Mouse (Mus musculus) embryonic fibroblast, embryonic 13.5 days (primary cell): ENCODE data around the gene Tes. TPM values are rescaled to one million over a fixed set of nuclear protein-coding genes. Genes with fewer than 3 reads are reported as not detected.
"Not testable (repeated sequence)": the region's sequence is repeated elsewhere in the genome, so short reads cannot be mapped to it uniquely, and the experiment has no call there.

Source experiments
- H3K27ac ChIP-seq: 2 replicates; pipeline ENCODE4 v1.5.1; 2012; ENCODE audit warnings: low read length, control low read depth, inconsistent platforms; ENCODE audit not compliant: insufficient read depth
- H3K4me1 ChIP-seq: 2 replicates; pipeline ENCODE4 v1.6.1; 2011; ENCODE audit warnings: low read length; ENCODE audit not compliant: control insufficient read depth, insufficient read depth
- H3K4me3 ChIP-seq: 2 replicates; pipeline ENCODE4 v1.5.1; 2011; ENCODE audit warnings: mild to moderate bottlenecking, control low read depth, low read length; ENCODE audit not compliant: insufficient read depth
- CTCF ChIP-seq: IDR thresholded peaks from 2 replicates; pipeline ENCODE4 v1.5.1; 2011; ENCODE audit warnings: mild to moderate bottlenecking, control low read depth, low read length, moderate library complexity, borderline replicate concordance; ENCODE audit not compliant: insufficient read depth
- POLR2A ChIP-seq: IDR thresholded peaks from 2 replicates; pipeline ENCODE4 v1.6.1; 2011; ENCODE audit warnings: low read depth, mild to moderate bottlenecking, control low read depth, low read length, moderate library complexity
- polyA plus RNA-seq: library from polyadenylated mRNA; stranded (reverse); fragments of >200 nt; gene quantifications from 2 replicates; pipeline ENCODE4 v1.2.4, GENCODE M21; 2011; ENCODE audit warnings: low read depth; ENCODE audit not compliant: missing spikeins, insufficient read length

Gene Tes
- polyA plus RNA-seq, 1 experiment, result 94.4 TPM

GRCm38 (mm10) chr6:17054781-17055180, 10.2 kb upstream of the Tes start:
- peak overlapping the region; percentile 89 for H3K27ac ChIP-seq
- no peak overlapping the region for H3K4me3 ChIP-seq
- TF ChIP-seq CTCF, result no peak
- TF ChIP-seq POLR2A, result no peak
- peaks cover 11% of the 10 kb centered on the region for H3K4me1 ChIP-seq

- Histone ChIP-seq H3K4me1 (peaks cover 11% of the 10 kb centered on the region), H3K4me3 (no peak overlapping the region), H3K27ac (peak overlapping the region; percentile 78; the same call in 1 of the 2 replicates)
- no peak for TF ChIP-seq CTCF
- TF ChIP-seq POLR2A, result no peak
Measured at GRCm38 (mm10) chr6:17055659-17056058, 9.3 kb upstream of the Tes start.

GRCm38 (mm10) chr6:17059501-17059900, 5.4 kb upstream of the Tes start:
- no peak for TF ChIP-seq POLR2A
- TF ChIP-seq CTCF, result no peak
- H3K27ac ChIP-seq, result no peak overlapping the region
- H3K4me1 ChIP-seq, result peaks cover 4% of the 10 kb centered on the region
- no peak overlapping the region for H3K4me3 ChIP-seq

GRCm38 (mm10) chr6:17060154-17060553, 4.8 kb upstream of the Tes start:
- TF ChIP-seq POLR2A, result no peak
- no peak for TF ChIP-seq CTCF
- Histone ChIP-seq H3K4me3 (no peak overlapping the region), H3K4me1 (no peaks in the 10 kb centered on the region)

GRCm38 (mm10) chr6:17061826-17062225, 3.1 kb upstream of the Tes start:
- not testable (repeated sequence) for H3K4me1 ChIP-seq

More at GRCm38 (mm10) chr6:17060154-17060553, 4.8 kb upstream of the Tes start:
- H3K27ac ChIP-seq, result no peak overlapping the region

GRCm38 (mm10) chr6:17062366-17062765, 2.6 kb upstream of the Tes start:
- H3K27ac ChIP-seq, result no peak overlapping the region
- no peaks in the 10 kb centered on the region for H3K4me1 ChIP-seq
- TF ChIP-seq POLR2A (no peak), CTCF (no peak)
- H3K4me3 ChIP-seq, result no peak overlapping the region

More at GRCm38 (mm10) chr6:17061826-17062225, 3.1 kb upstream of the Tes start:
- not testable (repeated sequence) for H3K27ac ChIP-seq, H3K4me3 ChIP-seq

- TF ChIP-seq POLR2A, result no peak
- no peak for TF ChIP-seq CTCF
- Histone ChIP-seq H3K4me3 (peak overlapping the region; percentile 78), H3K27ac (peak overlapping the region; percentile 23; the same call in 1 of the 2 replicates), H3K4me1 (peaks cover 2% of the 10 kb centered on the region; the same call in 1 of the 2 replicates)
Measured at GRCm38 (mm10) chr6:17065791-17066169, 831 bp downstream of the Tes start.

GRCm38 (mm10) chr6:17066211-17066940, 1.4 kb downstream of the Tes start:
- peak overlapping the region; percentile 78 for H3K4me3 ChIP-seq
- H3K27ac ChIP-seq, result peak overlapping the region; percentile 23; the same call in 1 of the 2 replicates
- H3K4me1 ChIP-seq, result peaks cover 2% of the 10 kb centered on the region; the same call in 1 of the 2 replicates
- TF ChIP-seq POLR2A, result no peak
- no peak for TF ChIP-seq CTCF

- TF ChIP-seq POLR2A (no peak), CTCF (no peak)
- H3K4me3 ChIP-seq, result no peak overlapping the region
- H3K27ac ChIP-seq, result peak overlapping the region; percentile 91
- H3K4me1 ChIP-seq, result peaks cover 11% of the 10 kb centered on the region
Measured at GRCm38 (mm10) chr6:17071899-17072298, 7.0 kb downstream of the Tes start.

GRCm38 (mm10) chr6:17072338-17072737, 7.4 kb downstream of the Tes start:
- TF ChIP-seq CTCF (no peak), POLR2A (no peak)
- Histone ChIP-seq H3K4me1 (peaks cover 11% of the 10 kb centered on the region), H3K27ac (peak overlapping the region; percentile 91), H3K4me3 (no peak overlapping the region)

GRCm38 (mm10) chr6:17072763-17073484, 8.0 kb downstream of the Tes start:
- TF ChIP-seq POLR2A (no peak), CTCF (no peak)
- H3K4me3 ChIP-seq, result no peak overlapping the region
- peak overlapping the region; percentile 60 for H3K27ac ChIP-seq

More at GRCm38 (mm10) chr6:17072763-17073484, 8.0 kb downstream of the Tes start:
- H3K4me1 ChIP-seq, result peaks cover 13% of the 10 kb centered on the region
